Mouse (Mus musculus) liver, embryonic 14.5 days (tissue): ENCODE data around the gene Hspa12a.

Experiments used
- CTCF ChIP-seq: IDR thresholded peaks from 2 replicates; pipeline ENCODE4 v1.5.1; 2016; ENCODE audit warnings: antibody characterized with exemption, low read depth, control low read depth
- EP300 ChIP-seq: IDR thresholded peaks from 2 replicates; pipeline ENCODE4 v1.6.1; 2016; ENCODE audit warnings: antibody characterized with exemption, low read depth

GRCm38 (mm10) chr19:58818571-58819415, 124.7 kb downstream of the Hspa12a start:
- TF ChIP-seq CTCF (no peak), EP300 (no peak)
